Comparison of ENCODE assay signal across 20 mouse cellular contexts in the genomic region with DNA sequence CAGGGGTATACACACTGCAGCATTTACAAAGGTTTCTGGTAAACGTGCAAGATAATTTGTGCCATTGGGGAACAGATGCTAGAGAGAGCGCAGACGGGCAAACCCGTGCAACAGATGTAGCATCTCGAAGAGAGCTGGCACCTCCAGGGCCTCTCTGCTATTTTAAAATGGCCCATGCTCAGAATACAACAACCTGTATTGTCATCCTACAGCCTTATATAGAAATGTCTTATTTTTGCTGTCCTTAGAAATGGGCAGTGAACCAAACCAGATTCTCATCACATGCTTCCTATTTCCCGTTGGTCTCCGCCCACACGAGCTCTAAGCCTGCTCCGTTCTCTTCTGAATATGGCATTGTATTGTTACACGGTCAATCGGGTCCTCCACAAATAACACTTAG. TPM values are rescaled to one million over a fixed set of nuclear protein-coding genes. Genes with fewer than 3 reads are reported as not detected.
DNase-seq lines count a peak whose midpoint lies in the region; ATAC-seq lines count a peak whose summit lies in the region.
"Had no signal": no experiment of that assay in that cellular context is flagged by ENCODE, and none has a peak within 500 bp of the region (broad histone marks: within the 10 kb centered on the region; RNA-seq: fewer than 3 reads in every experiment).

No protein-coding gene starts in this region.

- 64% methylated on average over 11 of the region's 11 CpGs for WGBS in heart, embryonic 12.5 days

- DNase-seq in heart, adult 8-10 months (ENCODE audit: low spot score): peak; percentile 23
- peak; percentile 45 to 49 for DNase-seq in B cell, adult 2 months
- DNase-seq in frontal cortex, postnatal 36 days (ENCODE audit: low spot score in 2 of 2): peak; percentile 23 to 71
- DNase-seq in left cerebral cortex, postnatal 25 days (ENCODE audit: low spot score in 2 of 2): peak; percentile 45 to 78
- no peak for DNase-seq in urinary bladder, postnatal 4 days (ENCODE audit: low spot score in 2 of 2)
- no peak for DNase-seq in retina, postnatal 1 day
- no peak for DNase-seq in Muller cell, postnatal 12 days (ENCODE audit: inconsistent ontology term)
- DNase-seq: adrenal gland, adult 2 months; cerebellum, postnatal 25 days; gastrocnemius, adult 2 months; kidney, adult 2 months; lung, adult 18-20 months; thymus, postnatal 4 days had no signal

- no peak overlapping the region for H3K27ac ChIP-seq in heart, embryonic 12.5 days (ENCODE audit: poor library complexity, severe bottlenecking)
- H3K27ac ChIP-seq: embryonic facial prominence, embryonic 15.5 days; gastrocnemius, adult 2 months; heart, embryonic 15.5 days; hindbrain, embryonic 14.5 days; limb, embryonic 13.5 days had no signal

- ATAC-seq in heart, embryonic 12.5 days (ENCODE audit: insufficient number of reproducible peaks, low FRiP score): no peak
- ATAC-seq: CD4-positive, CD25-positive, alpha-beta regulatory T cell, adult 4 months had no signal

- H3K4me1 ChIP-seq in heart, embryonic 12.5 days (replicated peaks): peaks cover 31% of the 10 kb centered on the region

- H3K4me2 ChIP-seq in heart, embryonic 12.5 days: no peak overlapping the region
- H3K4me2 ChIP-seq: embryonic facial prominence, embryonic 15.5 days; heart, embryonic 15.5 days; hindbrain, embryonic 14.5 days; limb, embryonic 13.5 days had no signal

- no peak overlapping the region for H3K9ac ChIP-seq in heart, embryonic 12.5 days
- H3K9ac ChIP-seq: embryonic facial prominence, embryonic 15.5 days; heart, embryonic 15.5 days; hindbrain, embryonic 14.5 days; limb, embryonic 13.5 days had no signal

- H3K9me3 ChIP-seq in heart, embryonic 12.5 days (replicated peaks): no peaks in the 10 kb centered on the region
- H3K9me3 ChIP-seq: embryonic facial prominence, embryonic 15.5 days; heart, embryonic 15.5 days; limb, embryonic 13.5 days had no signal

- no peaks in the 10 kb centered on the region for H3K27me3 ChIP-seq in heart, embryonic 12.5 days (replicated peaks)
- H3K27me3 ChIP-seq: embryonic facial prominence, embryonic 15.5 days; heart, embryonic 15.5 days; limb, embryonic 13.5 days had no signal

- intact Hi-C loops in left cerebral cortex, postnatal 25 days (cut with DNase I): no loop called here

- no peak overlapping the region for H3K4me3 ChIP-seq in heart, embryonic 12.5 days
- H3K4me3 ChIP-seq: embryonic facial prominence, embryonic 15.5 days; gastrocnemius, adult 2 months; heart, embryonic 15.5 days; limb, embryonic 13.5 days; myocyte had no signal

- no peaks in the 10 kb centered on the region for H3K36me3 ChIP-seq in heart, embryonic 12.5 days
- H3K36me3 ChIP-seq: embryonic facial prominence, embryonic 15.5 days; heart, embryonic 15.5 days; limb, embryonic 13.5 days had no signal

RNA-seq across cellular contexts. Expression of gene Echdc3, which starts 3.7 kb away (rescaled TPM):
- 10 to 100 TPM; 27.6 to 32.7 (median 31.9) TPM for total RNA-seq in heart, adult 8-10 months (2022)
- polyA plus RNA-seq in heart, embryonic 12.5 days (2016; fragmentation: Nextera tagmentation; extraction: Ambion mirVana): 7.3 and 7.5 TPM in 2 replicates
- 1 to 10 TPM in 1 of 2 experiments, under 1 TPM in 1; 0.76 to 1.1 TPM for total RNA-seq in left cerebral cortex, postnatal 25 days (2021)
- polyA plus RNA-seq: CD4-positive, CD25-positive, alpha-beta regulatory T cell, adult 4 months had no signal

Comparison
In these comparisons a context has a peak if more than half of its experiments do, and no peak if none do; other contexts are left out.
1. DNase-seq: peak in heart, adult 8-10 months (single experiment), B cell, adult 2 months (2 of 2), frontal cortex, postnatal 36 days (2 of 2) and left cerebral cortex, postnatal 25 days (2 of 2); none in urinary bladder, postnatal 4 days (0 of 2), retina, postnatal 1 day (single experiment) and Muller cell, postnatal 12 days (single experiment).
2. RNA of gene Echdc3, which starts 3.7 kb away (total RNA-seq): 27.6 to 32.7 TPM in heart, adult 8-10 months; 0.76 to 1.1 TPM in left cerebral cortex, postnatal 25 days; every median in the first group is over 10 times any median in the second.